Mouse (Mus musculus) cortical plate, adult 2 months (tissue): ENCODE results near the gene Sgms1.

Experiments used
- CTCF ChIP-seq: fragments of 200-500 bp; IDR thresholded peaks from 2 replicates; pipeline ENCODE4 v1.5.1; 2011; ENCODE audit warnings: mild to moderate bottlenecking, control low read depth, low read length; ENCODE audit not compliant: insufficient read depth; ENCODE audit errors: extremely low read depth
- POLR2A ChIP-seq: fragments of 200-500 bp; IDR thresholded peaks from 2 replicates; pipeline ENCODE4 v1.6.1; 2011; ENCODE audit warnings: mild to moderate bottlenecking, low read length, control low read depth; ENCODE audit not compliant: insufficient read depth; ENCODE audit errors: extremely low read depth

- TF ChIP-seq CTCF (no peak), POLR2A (no peak)
These were observed 131.9 kb downstream of the Sgms1 start for GRCm38 (mm10) chr19:32257616-32258015.
